Mouse (Mus musculus) lung, adult 2 months (tissue): ENCODE data around the gene Pigq.

Experiments used
- CTCF ChIP-seq: fragments of 200-500 bp; IDR thresholded peaks from 2 replicates; pipeline ENCODE4 v1.5.1; 2011; ENCODE audit warnings: mild to moderate bottlenecking, low read length, control low read depth; ENCODE audit not compliant: insufficient read depth
- POLR2A ChIP-seq: fragments of 200-500 bp; IDR thresholded peaks from 2 replicates; pipeline ENCODE4 v1.6.1; 2011; ENCODE audit warnings: low read depth, mild to moderate bottlenecking, control low read depth, low read length, borderline replicate concordance; ENCODE audit errors: extremely low read depth

DNA sequence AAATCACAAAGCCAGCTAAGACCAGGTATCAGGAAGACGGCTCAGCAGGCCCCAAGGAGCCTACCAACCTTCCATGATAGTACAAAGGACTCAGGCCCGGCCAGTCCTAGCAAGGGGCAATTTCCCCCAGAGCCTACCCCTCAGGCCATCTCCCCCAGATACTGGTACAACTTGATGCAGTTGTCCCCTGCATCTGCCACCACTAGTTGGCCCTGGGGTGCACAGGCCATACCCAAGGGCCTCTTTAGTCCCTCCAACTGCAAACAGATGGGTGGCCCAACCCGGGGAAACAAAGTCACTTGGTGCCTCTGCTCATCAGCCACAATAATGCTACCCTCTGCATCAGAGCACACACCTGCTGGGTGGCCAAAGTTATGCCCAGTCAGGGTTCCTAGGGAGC is 1.5 kb downstream of the Pigq start:
- TF ChIP-seq CTCF (no peak), POLR2A (no peak)
